Mouse (Mus musculus) MEL (cell line): ENCODE results near the gene Gcm1.

ENCODE experiments used
- CTCF ChIP-seq, 3 experiments: IDR thresholded peaks in 2 of 3; conservative IDR thresholded peaks in 1 of 3; 2 replicates each; pipeline ENCODE4 v1.5.1; 2011 to 2012; ENCODE audit warnings: low read length in 3 of 3, low read depth in 2 of 3, mild to moderate bottlenecking in 2 of 3, improper control_type of control experiment in 1 of 3, inconsistent platforms in 1 of 3, mixed read lengths in 1 of 3, moderate library complexity in 1 of 3; ENCODE audit not compliant: control insufficient read depth in 1 of 3, insufficient read depth in 1 of 3, poor library complexity in 1 of 3, severe bottlenecking in 1 of 3
- EP300 ChIP-seq, 2 experiments: IDR thresholded peaks; 2 replicates each; pipeline ENCODE4 v1.6.1; 2011; ENCODE audit warnings: improper control_type of control experiment in 2 of 2, low read length in 2 of 2, low read depth in 1 of 2, mild to moderate bottlenecking in 1 of 2
- MAFK ChIP-seq: IDR thresholded peaks from 2 replicates; pipeline ENCODE4 v1.6.1; 2011; ENCODE audit warnings: low read depth, mild to moderate bottlenecking, low read length, improper control_type of control experiment, borderline replicate concordance
- POLR2A ChIP-seq, 2 experiments: IDR thresholded peaks; 2 replicates each; pipeline ENCODE4 v1.6.1; 2011 to 2012; ENCODE audit warnings: low read length in 2 of 2, mild to moderate bottlenecking in 2 of 2, control low read depth in 1 of 2, improper control_type of control experiment in 1 of 2, low read depth in 1 of 2, moderate library complexity in 1 of 2; ENCODE audit not compliant: control insufficient read depth in 1 of 2, insufficient read depth in 1 of 2, poor library complexity in 1 of 2
- POLR2AphosphoS2 ChIP-seq: IDR thresholded peaks from 2 replicates; pipeline ENCODE4 v1.6.1; 2011; ENCODE audit warnings: low read length, improper control_type of control experiment
- TAL1 ChIP-seq: IDR thresholded peaks from 2 replicates; pipeline ENCODE4 v1.6.1; 2012; ENCODE audit warnings: mild to moderate bottlenecking, inconsistent platforms, low read length, moderate library complexity, mixed read lengths
- ZC3H11A ChIP-seq: IDR thresholded peaks from 2 replicates; pipeline ENCODE4 v1.6.1; 2012; ENCODE audit warnings: low read depth, mild to moderate bottlenecking, inconsistent platforms, low read length, improper control_type of control experiment

- TF ChIP-seq EP300 (IDR thresholded peaks at IDR 0.05; ENCODE audit: low read depth in 1 of 2, low read length in 2 of 2) (no peak), POLR2AphosphoS2 (no peak), MAFK (no peak), POLR2A (IDR thresholded peaks at IDR 0.05; ENCODE audit: control insufficient read depth in 1 of 2, insufficient read depth in 1 of 2, low read depth in 1 of 2, low read length in 2 of 2, poor library complexity in 1 of 2) (no peak), ZC3H11A (no peak), CTCF (IDR thresholded peaks at IDR 0.05 in 2 of 3, conservative IDR thresholded peaks at IDR 0.05 in 1 of 3; ENCODE audit: control insufficient read depth in 1 of 3, insufficient read depth in 1 of 3, low read depth in 2 of 3, low read length in 3 of 3, poor library complexity in 1 of 3, severe bottlenecking in 1 of 3) (no peak), TAL1 (no peak)
These were observed 22.1 kb downstream of the Gcm1 start for GRCm38 (mm10) chr9:78073713-78074340.
